Mouse (Mus musculus): ENCODE data around the gene Cckbr. TPM values are rescaled to one million over a fixed set of nuclear protein-coding genes. Genes with fewer than 3 reads are reported as not detected.

Gene Cckbr
- polyA plus RNA-seq, 1 experiment from 2014 or later = 0.22 TPM

GRCm38 (mm10) chr7:105498854-105499492 lies 73.4 kb downstream of the Cckbr start:
- Histone ChIP-seq H3K4me1 (ENCODE audit: control insufficient read depth, insufficient read depth, low read length) (no peaks in the 10 kb centered on the region), H3K4me3 (ENCODE audit: low read depth, low read length) (no peak overlapping the region), H3K27me3 (replicated peaks; ENCODE audit: control insufficient read depth, insufficient read depth, low read length) (no peaks in the 10 kb centered on the region), H3K36me3 (ENCODE audit: control insufficient read depth, insufficient read depth, low read length) (no peaks in the 10 kb centered on the region), H3K9me3 (ENCODE audit: control insufficient read depth, low read length) (no peaks in the 10 kb centered on the region), H3K27ac (replicated peaks; ENCODE audit: low read depth, low read length) (no peak overlapping the region), H3K9ac (ENCODE audit: low read depth, low read length) (no peak overlapping the region), H3K4me2 (ENCODE audit: low read depth, low read length) (no peak overlapping the region)
- ATAC-seq (ENCODE audit: low read depth) (no peak), DNase-seq (ENCODE audit: low spot score) (no peak)
- WGBS = 25% methylated on average over 10 of the region's 10 CpGs

- Histone ChIP-seq H3K4me2 (ENCODE audit: low read depth, low read length) (no peak overlapping the region), H3K27ac (replicated peaks; ENCODE audit: low read depth, low read length) (no peak overlapping the region), H3K36me3 (ENCODE audit: control insufficient read depth, insufficient read depth, low read length) (no peaks in the 10 kb centered on the region), H3K9me3 (ENCODE audit: control insufficient read depth, low read length) (no peaks in the 10 kb centered on the region), H3K4me3 (ENCODE audit: low read depth, low read length) (no peak overlapping the region), H3K9ac (ENCODE audit: low read depth, low read length) (no peak overlapping the region), H3K27me3 (replicated peaks; ENCODE audit: control insufficient read depth, insufficient read depth, low read length) (no peaks in the 10 kb centered on the region), H3K4me1 (ENCODE audit: control insufficient read depth, insufficient read depth, low read length) (no peaks in the 10 kb centered on the region)
- ATAC-seq (ENCODE audit: low read depth) = no peak
- 84% methylated on average over 1 of the region's 1 CpGs for WGBS
- DNase-seq (ENCODE audit: low spot score) = no peak
Measured at GRCm38 (mm10) chr7:105499676-105500075, 74.1 kb downstream of the Cckbr start.

- ATAC-seq (ENCODE audit: low read depth) = no peak
- no peaks in the 10 kb centered on the region for H3K4me1 ChIP-seq (ENCODE audit: control insufficient read depth, insufficient read depth, low read length)
- no peaks in the 10 kb centered on the region for H3K9me3 ChIP-seq (ENCODE audit: control insufficient read depth, low read length)
- no peak overlapping the region for H3K4me3 ChIP-seq (ENCODE audit: low read depth, low read length)
- H3K36me3 ChIP-seq (ENCODE audit: control insufficient read depth, insufficient read depth, low read length) = no peaks in the 10 kb centered on the region
- H3K4me2 ChIP-seq (ENCODE audit: low read depth, low read length) = no peak overlapping the region
- 83% methylated on average over 4 of the region's 4 CpGs for WGBS
- H3K27me3 ChIP-seq (replicated peaks; ENCODE audit: control insufficient read depth, insufficient read depth, low read length) = no peaks in the 10 kb centered on the region
- no peak for DNase-seq (ENCODE audit: low spot score)
- H3K27ac ChIP-seq (replicated peaks; ENCODE audit: low read depth, low read length) = no peak overlapping the region
- no peak overlapping the region for H3K9ac ChIP-seq (ENCODE audit: low read depth, low read length)
Measured at GRCm38 (mm10) chr7:105501984-105502383, 76.5 kb downstream of the Cckbr start.

- DNase-seq (ENCODE audit: low spot score) (no peak), ATAC-seq (ENCODE audit: low read depth) (no peak)
- 73% methylated on average over 4 of the region's 4 CpGs for WGBS
- Histone ChIP-seq H3K9ac (ENCODE audit: low read depth, low read length) (no peak overlapping the region), H3K36me3 (ENCODE audit: control insufficient read depth, insufficient read depth, low read length) (no peaks in the 10 kb centered on the region), H3K4me2 (ENCODE audit: low read depth, low read length) (no peak overlapping the region), H3K27ac (replicated peaks; ENCODE audit: low read depth, low read length) (no peak overlapping the region), H3K9me3 (ENCODE audit: control insufficient read depth, low read length) (no peaks in the 10 kb centered on the region), H3K4me1 (ENCODE audit: control insufficient read depth, insufficient read depth, low read length) (no peaks in the 10 kb centered on the region), H3K4me3 (ENCODE audit: low read depth, low read length) (no peak overlapping the region), H3K27me3 (replicated peaks; ENCODE audit: control insufficient read depth, insufficient read depth, low read length) (no peaks in the 10 kb centered on the region)
Measured at GRCm38 (mm10) chr7:105507257-105507656, 81.7 kb downstream of the Cckbr start.

- Histone ChIP-seq H3K4me1 (ENCODE audit: control insufficient read depth, insufficient read depth, low read length) (peaks cover 5% of the 10 kb centered on the region; the same call in 1 of the 2 replicates), H3K4me2 (ENCODE audit: low read depth, low read length) (no peak overlapping the region), H3K36me3 (ENCODE audit: control insufficient read depth, insufficient read depth, low read length) (no peaks in the 10 kb centered on the region), H3K4me3 (ENCODE audit: low read depth, low read length) (no peak overlapping the region), H3K27ac (replicated peaks; ENCODE audit: low read depth, low read length) (no peak overlapping the region), H3K9me3 (ENCODE audit: control insufficient read depth, low read length) (no peaks in the 10 kb centered on the region), H3K9ac (ENCODE audit: low read depth, low read length) (no peak overlapping the region), H3K27me3 (replicated peaks; ENCODE audit: control insufficient read depth, insufficient read depth, low read length) (no peaks in the 10 kb centered on the region)
- ATAC-seq (ENCODE audit: low read depth) (no peak), DNase-seq (ENCODE audit: low spot score) (no peak)
- WGBS = 79% methylated on average over 5 of the region's 5 CpGs
Measured at GRCm38 (mm10) chr7:105510143-105510542, 84.6 kb downstream of the Cckbr start.

DNA sequence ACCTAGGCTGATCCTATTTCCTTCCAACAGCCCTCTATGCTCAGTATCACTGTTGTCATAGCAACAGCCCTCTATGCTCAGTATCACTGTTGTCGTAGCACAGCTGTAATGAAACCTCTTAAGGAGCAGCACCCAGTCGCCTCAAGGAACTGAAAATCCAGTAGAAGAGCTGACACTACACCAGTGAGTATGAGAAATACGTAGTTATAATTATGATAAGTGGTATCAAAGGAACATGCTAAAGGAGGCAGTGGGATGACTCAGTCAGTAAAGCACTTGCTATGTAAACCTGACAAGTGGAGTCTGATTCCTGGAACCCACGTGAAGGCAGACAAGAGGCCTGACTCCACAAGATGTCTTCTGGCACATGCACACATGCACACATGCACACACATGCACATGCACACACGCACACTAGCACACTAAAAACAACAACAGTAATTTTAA lies 88.3 kb downstream of the Cckbr start:
- DNase-seq (ENCODE audit: low spot score) (no peak), ATAC-seq (ENCODE audit: low read depth) (no peak)
- Histone ChIP-seq H3K27ac (replicated peaks; ENCODE audit: low read depth, low read length) (no peak overlapping the region), H3K4me3 (ENCODE audit: low read depth, low read length) (no peak overlapping the region), H3K9me3 (ENCODE audit: control insufficient read depth, low read length) (no peaks in the 10 kb centered on the region), H3K27me3 (replicated peaks; ENCODE audit: control insufficient read depth, insufficient read depth, low read length) (no peaks in the 10 kb centered on the region), H3K36me3 (ENCODE audit: control insufficient read depth, insufficient read depth, low read length) (no peaks in the 10 kb centered on the region), H3K4me2 (ENCODE audit: low read depth, low read length) (no peak overlapping the region), H3K9ac (ENCODE audit: low read depth, low read length) (no peak overlapping the region), H3K4me1 (ENCODE audit: control insufficient read depth, insufficient read depth, low read length) (peaks cover 5% of the 10 kb centered on the region; the same call in 1 of the 2 replicates)
- WGBS = 43% methylated on average over 5 of the region's 5 CpGs

DNA sequence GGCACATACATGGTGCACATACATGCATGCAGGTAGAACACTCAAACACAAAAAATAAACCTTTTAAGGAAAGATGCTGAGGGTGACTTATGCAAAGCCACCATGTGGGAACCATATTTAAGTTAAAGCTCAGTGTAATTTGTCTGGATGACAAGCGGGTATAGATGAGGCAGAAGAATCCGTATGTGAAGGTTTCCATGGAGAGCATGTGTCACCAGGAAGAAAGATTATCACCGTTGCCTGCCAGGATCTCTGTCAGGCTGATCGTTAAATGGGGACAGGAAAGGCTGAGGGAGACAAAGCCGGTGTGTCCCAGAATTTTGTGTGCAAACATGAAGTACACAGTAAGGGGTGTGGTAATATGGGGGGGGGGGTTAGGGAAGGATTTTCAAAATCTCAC lies 89.0 kb downstream of the Cckbr start:
- Histone ChIP-seq H3K27me3 (replicated peaks; ENCODE audit: control insufficient read depth, insufficient read depth, low read length) (no peaks in the 10 kb centered on the region), H3K4me3 (ENCODE audit: low read depth, low read length) (no peak overlapping the region), H3K4me1 (ENCODE audit: control insufficient read depth, insufficient read depth, low read length) (peaks cover 5% of the 10 kb centered on the region; the same call in 1 of the 2 replicates), H3K9ac (ENCODE audit: low read depth, low read length) (no peak overlapping the region), H3K9me3 (ENCODE audit: control insufficient read depth, low read length) (no peaks in the 10 kb centered on the region), H3K4me2 (ENCODE audit: low read depth, low read length) (no peak overlapping the region), H3K27ac (replicated peaks; ENCODE audit: low read depth, low read length) (no peak overlapping the region), H3K36me3 (ENCODE audit: control insufficient read depth, insufficient read depth, low read length) (no peaks in the 10 kb centered on the region)
- no peak for ATAC-seq (ENCODE audit: low read depth)
- 47% methylated on average over 5 of the region's 5 CpGs for WGBS
- DNase-seq (ENCODE audit: low spot score) = no peak

- Histone ChIP-seq H3K4me3 (ENCODE audit: low read depth, low read length) (no peak overlapping the region), H3K27me3 (replicated peaks; ENCODE audit: control insufficient read depth, insufficient read depth, low read length) (no peaks in the 10 kb centered on the region), H3K9ac (ENCODE audit: low read depth, low read length) (no peak overlapping the region), H3K36me3 (ENCODE audit: control insufficient read depth, insufficient read depth, low read length) (no peaks in the 10 kb centered on the region), H3K9me3 (ENCODE audit: control insufficient read depth, low read length) (no peaks in the 10 kb centered on the region), H3K27ac (replicated peaks; ENCODE audit: low read depth, low read length) (no peak overlapping the region), H3K4me1 (ENCODE audit: control insufficient read depth, insufficient read depth, low read length) (peaks cover 5% of the 10 kb centered on the region; the same call in 1 of the 2 replicates), H3K4me2 (ENCODE audit: low read depth, low read length) (no peak overlapping the region)
- DNase-seq (ENCODE audit: low spot score) = peak; percentile 70
- ATAC-seq (ENCODE audit: low read depth) = peak; percentile 45; the same call in 1 of the 2 replicates
- WGBS = 7% methylated on average over 5 of the region's 5 CpGs
Measured at GRCm38 (mm10) chr7:105515178-105515577, 89.6 kb downstream of the Cckbr start.

Measured in embryonic facial prominence, embryonic 14.5 days (tissue).